Mouse (Mus musculus) liver, embryonic 14.5 days (tissue): ENCODE measurements at regions not wholly inside any gene's neighbourhood (a gene's known extent, or its start where the extent isn't known, plus 50 kb on each side); places are given as distances from the start of the nearest gene placed in this dataset.
"Not testable (repeated sequence)": the region's sequence is repeated elsewhere in the genome, so short reads cannot be mapped to it uniquely, and the experiment has no call there.

Experiments used
- ATAC-seq: fragments of 200-750 bp; cut with Nextera tagmentation; 2 replicates; pipeline ENCODE4 v1.8.0; 2017; ENCODE audit warnings: moderate number of reproducible peaks, mild to moderate bottlenecking, moderate library complexity; ENCODE audit not compliant: insufficient read depth
- DNase-seq, 3 experiments: peaks; one replicate each; pipeline ENCODE4 v3.0.0-alpha.2; 2012 to 2013; ENCODE audit warnings: low read depth in 3 of 3, low spot score in 3 of 3
- H3K27ac ChIP-seq: fragments of 300-500 bp; sonication (generic); 2 replicates; pipeline ENCODE4 v1.5.1; 2014; ENCODE audit warnings: moderate library complexity, mild to moderate bottlenecking, control low read depth, inconsistent platforms
- H3K27me3 ChIP-seq: fragments of 300-500 bp; sonication (generic); 2 replicates; pipeline ENCODE4 v1.6.1; 2014; ENCODE audit warnings: mild to moderate bottlenecking, low read length, moderate library complexity; ENCODE audit not compliant: control insufficient read depth, insufficient read depth
- H3K36me3 ChIP-seq: fragments of 300-500 bp; sonication (generic); replicated peaks from 2 replicates; pipeline ENCODE4 v1.6.1; 2014; ENCODE audit warnings: low read depth; ENCODE audit not compliant: control insufficient read depth, insufficient read depth
- H3K4me1 ChIP-seq, 2 experiments: fragments of 200-500 bp in 1 of 2; fragments of 300-500 bp in 1 of 2; sonication (generic) in 1 of 2; replicated peaks; 2 replicates each; pipeline ENCODE4 v1.6.1; 2012 to 2014; ENCODE audit warnings: antibody characterized with exemption in 1 of 2, inconsistent platforms in 1 of 2, low read length in 1 of 2; ENCODE audit not compliant: control insufficient read depth in 2 of 2, insufficient read depth in 2 of 2
- H3K4me2 ChIP-seq: fragments of 300-500 bp; sonication (generic); 2 replicates; pipeline ENCODE4 v1.6.1; 2014; ENCODE audit warnings: low read depth, mild to moderate bottlenecking, control low read depth, moderate library complexity
- H3K4me3 ChIP-seq, 2 experiments: fragments of 200-500 bp in 1 of 2; fragments of 300-500 bp in 1 of 2; sonication (generic) in 1 of 2; 2 replicates each; pipeline ENCODE4 v1.5.1; 2012 to 2014; ENCODE audit warnings: low read depth in 2 of 2, low read length in 2 of 2, mild to moderate bottlenecking in 2 of 2, control low read depth in 1 of 2, inconsistent platforms in 1 of 2, moderate library complexity in 1 of 2; ENCODE audit not compliant: insufficient read depth in 1 of 2
- H3K9ac ChIP-seq: fragments of 300-500 bp; sonication (generic); replicated peaks from 2 replicates; pipeline ENCODE4 v1.6.1; 2014; ENCODE audit warnings: mild to moderate bottlenecking, control low read depth, moderate library complexity
- H3K9me3 ChIP-seq: fragments of 300-500 bp; sonication (generic); 2 replicates; pipeline ENCODE4 v1.6.1; 2016; ENCODE audit warnings: low read length, mixed read lengths; ENCODE audit not compliant: control insufficient read depth
- CTCF ChIP-seq: IDR thresholded peaks from 2 replicates; pipeline ENCODE4 v1.5.1; 2016; ENCODE audit warnings: antibody characterized with exemption, low read depth, control low read depth
- EP300 ChIP-seq: IDR thresholded peaks from 2 replicates; pipeline ENCODE4 v1.6.1; 2016; ENCODE audit warnings: antibody characterized with exemption, low read depth
- WGBS: fragments of 180-500 bp; shearing (Covaris S2); extraction: QIAGEN DNeasy Blood & Tissue Kit; methylation state at CpG from one replicate; pipeline ENCODE4 v1.1.7; 2014; ENCODE audit not compliant: insufficient replicate concordance; 5-methylcytosine and 5-hydroxymethylcytosine counted together

DNA sequence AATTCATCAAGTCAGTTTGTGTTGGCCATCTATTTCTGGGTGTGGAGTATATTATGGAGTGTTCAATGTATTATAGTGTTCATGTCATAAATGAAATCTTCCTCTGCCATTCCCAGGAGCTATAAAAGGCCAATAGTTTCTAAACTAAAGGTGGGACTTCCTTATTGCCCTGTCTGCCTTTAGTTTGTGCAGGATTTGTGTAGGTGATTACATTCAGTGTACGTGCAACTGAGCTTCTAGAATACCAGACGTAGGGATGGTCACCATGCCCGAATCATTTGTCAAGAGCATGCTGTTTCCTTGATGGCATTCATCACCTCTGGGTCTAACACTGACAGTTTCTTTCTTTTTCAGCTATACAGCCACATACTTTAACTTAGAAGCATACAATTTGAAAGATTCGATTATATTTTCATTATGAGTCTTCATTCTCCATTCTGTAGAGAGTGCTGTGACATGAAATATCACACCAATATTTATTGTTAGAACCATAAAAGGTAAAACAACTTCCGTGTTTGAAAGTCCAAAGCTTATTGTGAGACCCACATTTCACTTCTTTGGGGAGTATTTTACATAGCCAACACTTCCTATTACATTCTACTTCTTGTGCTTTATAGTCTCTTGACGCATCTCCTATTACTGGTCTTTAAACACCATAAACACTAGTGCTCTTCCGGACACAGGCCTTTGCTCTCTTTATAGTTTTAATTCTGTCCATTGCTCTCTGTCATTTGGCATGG, 494.1 kb upstream of the Klf6 start:
- H3K4me3 ChIP-seq: no peak overlapping the region
- no peaks in the 10 kb centered on the region for H3K4me1 ChIP-seq
- H3K9me3 ChIP-seq: no peaks in the 10 kb centered on the region
- ATAC-seq: no peak
- WGBS: 64% methylated on average over 7 of the region's 7 CpGs
- no peaks in the 10 kb centered on the region for H3K36me3 ChIP-seq
- TF ChIP-seq EP300: no peak
- no peak for TF ChIP-seq CTCF
- no peaks in the 10 kb centered on the region for H3K27me3 ChIP-seq
- no peak for DNase-seq
- H3K9ac ChIP-seq: no peak overlapping the region
- no peak overlapping the region for H3K27ac ChIP-seq
- no peak overlapping the region for H3K4me2 ChIP-seq

DNA sequence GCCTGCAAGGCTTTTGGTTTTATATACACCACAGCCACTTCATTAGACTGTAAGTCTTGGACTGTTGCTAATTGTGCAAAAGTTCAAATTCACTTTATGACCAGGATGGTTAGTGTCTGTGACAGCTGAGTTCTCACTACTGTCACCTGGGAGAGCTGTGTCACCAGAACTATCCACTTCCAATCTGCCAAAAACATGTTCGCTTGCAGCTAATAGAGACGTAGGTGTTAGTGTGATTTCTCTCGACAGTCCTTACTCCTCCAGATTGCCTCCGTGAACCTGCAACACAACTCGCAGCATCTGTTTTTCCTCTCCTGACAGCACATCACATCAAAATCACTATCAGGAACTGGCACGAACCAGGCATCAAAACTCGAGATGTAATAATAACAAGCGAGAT, 491.3 kb upstream of the Klf6 start:
- 66% methylated on average over 8 of the region's 8 CpGs for whole genome bisulfite sequencing

DNA sequence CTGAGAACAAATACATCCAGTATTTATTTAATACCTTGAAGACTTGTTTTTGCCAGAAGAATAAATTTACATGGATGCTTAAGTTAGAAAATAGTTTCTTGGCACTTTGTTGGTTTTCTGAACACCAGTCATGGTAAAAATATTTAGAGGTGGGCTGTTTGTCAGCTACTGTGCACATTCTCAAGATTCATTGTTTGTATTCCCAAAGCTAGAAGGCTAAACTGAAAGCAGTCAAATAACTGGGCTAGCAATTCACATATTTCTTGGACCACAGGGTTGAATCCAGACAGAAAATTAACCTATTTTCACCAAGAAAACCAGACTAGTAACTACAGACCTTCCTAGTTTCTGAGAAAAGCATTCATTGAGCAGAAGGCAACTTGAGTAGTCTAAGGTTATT, 488.1 kb upstream of the Klf6 start:
- Histone ChIP-seq H3K9me3 (no peaks in the 10 kb centered on the region), H3K4me3 (no peak overlapping the region), H3K4me2 (no peak overlapping the region), H3K27ac (no peak overlapping the region), H3K4me1 (no peaks in the 10 kb centered on the region), H3K9ac (no peak overlapping the region), H3K27me3 (no peaks in the 10 kb centered on the region), H3K36me3 (no peaks in the 10 kb centered on the region)
- DNase-seq: no peak
- TF ChIP-seq EP300 (no peak), CTCF (no peak)
- ATAC-seq: no peak

More for the DNA sequence above, 491.3 kb upstream of the Klf6 start:
- Histone ChIP-seq H3K36me3 (no peaks in the 10 kb centered on the region), H3K9ac (no peak overlapping the region), H3K4me3 (no peak overlapping the region), H3K4me1 (no peaks in the 10 kb centered on the region), H3K9me3 (no peaks in the 10 kb centered on the region), H3K4me2 (no peak overlapping the region), H3K27ac (no peak overlapping the region), H3K27me3 (no peaks in the 10 kb centered on the region)
- TF ChIP-seq EP300 (no peak), CTCF (no peak)
- no peak for ATAC-seq
- DNase-seq: no peak

DNA sequence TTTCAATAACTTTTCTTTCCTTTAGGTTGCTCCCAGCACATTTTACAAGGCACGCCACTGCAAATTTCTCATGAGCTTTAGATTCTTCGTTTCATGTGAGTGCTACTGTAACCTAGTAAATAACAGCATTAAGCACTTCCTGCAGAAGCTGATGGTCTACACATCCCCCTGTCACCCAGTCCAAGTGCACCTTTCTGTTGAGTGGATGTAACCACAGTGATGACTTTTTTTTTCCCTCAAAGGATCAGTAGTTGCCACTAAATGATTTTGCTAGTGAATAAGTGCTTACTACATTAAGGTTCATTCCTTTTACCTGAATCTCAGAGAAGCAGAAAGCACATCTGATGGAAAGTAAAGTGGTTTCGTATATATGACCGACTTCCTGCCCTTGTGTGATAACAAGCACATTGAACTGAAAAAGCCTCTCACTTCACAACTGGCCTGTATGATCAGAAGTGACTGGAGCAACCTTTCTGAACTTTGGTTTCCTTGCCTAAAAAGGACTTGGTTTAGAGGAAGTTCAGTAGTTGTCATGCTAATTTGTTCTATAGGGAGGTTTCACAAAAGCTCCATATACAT, 453.0 kb upstream of the Klf6 start:
- Histone ChIP-seq H3K4me1 (no peaks in the 10 kb centered on the region), H3K36me3 (no peaks in the 10 kb centered on the region), H3K27me3 (no peaks in the 10 kb centered on the region), H3K9me3 (no peaks in the 10 kb centered on the region), H3K9ac (no peak overlapping the region), H3K27ac (no peak overlapping the region), H3K4me2 (no peak overlapping the region), H3K4me3 (no peak overlapping the region)
- ATAC-seq: no peak
- TF ChIP-seq EP300: no peak
- no peak for TF ChIP-seq CTCF
- WGBS: 50% methylated on average over 4 of the region's 4 CpGs
- DNase-seq: no peak

DNA sequence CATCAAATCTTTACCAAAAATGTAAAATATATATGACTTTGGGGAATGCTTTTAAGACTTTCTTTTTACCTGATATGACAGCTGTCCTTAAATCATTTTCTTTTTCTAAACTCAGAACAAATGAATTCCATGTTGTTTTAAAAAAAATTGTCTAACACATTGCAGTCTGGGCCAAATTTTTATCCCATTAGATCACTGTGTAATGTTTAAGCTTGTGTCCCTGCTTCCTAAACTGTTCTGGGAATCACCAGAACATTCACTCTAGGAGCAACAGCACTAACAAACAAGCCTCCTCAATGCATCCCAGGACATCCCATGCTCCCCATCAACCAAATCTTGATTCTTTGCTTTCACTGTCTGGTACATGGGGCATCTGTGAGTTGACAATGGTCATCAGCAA, 449.2 kb upstream of the Klf6 start:
- Histone ChIP-seq H3K4me3 (no peak overlapping the region), H3K9ac (no peak overlapping the region), H3K27ac (no peak overlapping the region), H3K4me2 (no peak overlapping the region), H3K4me1 (no peaks in the 10 kb centered on the region), H3K36me3 (no peaks in the 10 kb centered on the region), H3K27me3 (no peaks in the 10 kb centered on the region), H3K9me3 (no peaks in the 10 kb centered on the region)
- DNase-seq: no peak
- TF ChIP-seq EP300 (no peak), CTCF (no peak)
- ATAC-seq: no peak

DNA sequence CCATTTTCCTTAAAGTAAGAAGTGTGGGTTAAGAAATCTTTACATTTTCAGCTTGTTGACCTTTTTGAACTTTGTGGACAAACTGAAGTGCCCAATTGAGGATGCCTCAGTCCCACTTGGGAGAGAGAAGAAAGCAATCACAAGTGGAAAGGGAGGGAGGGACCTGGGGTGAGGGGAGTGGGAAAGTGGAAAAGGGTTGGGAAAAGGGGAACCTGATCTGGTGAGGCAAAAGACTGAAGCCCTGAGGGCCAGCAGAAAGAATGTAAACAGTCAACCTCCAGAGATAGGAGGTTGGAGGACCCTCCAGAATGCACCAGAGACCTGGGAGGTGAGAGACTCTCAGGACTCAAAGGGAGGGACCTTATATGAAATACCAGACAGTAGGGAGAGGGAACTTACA, 448.3 kb upstream of the Klf6 start:
- not testable (repeated sequence) for H3K36me3 ChIP-seq, H3K9ac ChIP-seq, H3K4me3 ChIP-seq, ATAC-seq, H3K4me2 ChIP-seq, DNase-seq, H3K9me3 ChIP-seq, H3K27ac ChIP-seq, H3K4me1 ChIP-seq, H3K27me3 ChIP-seq
